Mouse (Mus musculus) embryo, embryonic 10.5 days (tissue): ENCODE measurements around the gene Ddb2.

Experiments used
- DNase-seq: peaks from one replicate; pipeline ENCODE4 v3.0.0-alpha.2; 2015; ENCODE audit warnings: low spot score

Ddb2 gene

DNA sequence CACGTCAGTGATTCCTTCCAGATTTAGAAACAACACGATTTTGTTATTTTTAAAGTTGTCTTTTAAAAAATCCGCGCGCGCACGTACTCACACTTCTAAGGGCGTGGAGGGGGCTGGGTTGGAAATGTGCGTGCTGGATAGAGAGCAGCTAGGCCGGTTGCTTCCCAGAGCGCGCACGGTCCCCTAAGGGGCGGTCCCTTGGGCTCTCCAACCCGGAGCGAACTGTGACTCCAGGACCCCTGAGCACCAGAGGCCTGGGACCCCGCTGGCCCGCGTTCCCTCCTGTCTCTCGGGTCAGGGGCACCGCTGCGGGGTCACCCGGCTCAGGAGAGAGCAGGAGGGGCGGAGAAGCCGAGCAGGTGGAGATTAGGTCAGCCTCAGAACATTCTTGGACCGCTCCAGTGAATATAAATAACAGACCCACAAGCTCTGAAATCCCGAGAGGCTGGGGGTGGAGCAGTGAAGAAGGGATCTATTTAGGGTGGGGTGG is 18.9 kb upstream of the Ddb2 start, which contains the start of gene Pacsin3:
TSS of gene Pacsin3 (plus strand) at position 294 of the 490 bp plus-strand sequence.
- peak; percentile 58 for DNase-seq

DNA sequence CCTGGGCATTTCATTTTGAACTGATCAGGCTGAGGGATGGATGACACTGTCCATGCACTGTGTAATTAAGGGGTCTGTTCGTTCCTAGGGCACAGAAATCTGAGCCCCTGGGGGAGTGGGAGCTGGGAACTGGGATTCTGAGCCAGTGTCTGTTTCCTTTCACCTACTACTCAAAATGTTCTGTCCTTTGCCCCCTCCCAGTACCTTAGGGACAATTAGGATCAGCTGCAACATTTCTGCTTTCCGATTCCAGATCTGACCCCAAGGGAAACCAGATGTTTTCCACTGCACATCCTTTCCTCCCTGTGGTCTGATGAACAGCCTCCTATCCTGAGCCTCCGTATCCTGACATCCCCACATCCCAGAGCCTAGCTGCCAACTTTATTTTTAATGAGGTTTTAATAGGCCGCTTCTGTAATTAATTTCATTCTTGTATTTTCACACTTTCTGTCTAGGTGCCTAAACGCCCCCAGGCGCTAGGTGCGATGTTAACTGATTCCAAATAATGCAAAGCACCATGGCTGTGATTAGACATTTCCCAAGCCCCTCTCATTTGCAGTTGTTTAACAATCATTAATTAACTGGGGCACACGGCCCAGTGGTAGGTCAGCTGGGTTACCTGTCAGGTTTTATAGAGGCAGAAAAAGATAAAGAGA is 18.1 kb upstream of the Ddb2 start:
- DNase-seq, result peak; percentile 29

DNA sequence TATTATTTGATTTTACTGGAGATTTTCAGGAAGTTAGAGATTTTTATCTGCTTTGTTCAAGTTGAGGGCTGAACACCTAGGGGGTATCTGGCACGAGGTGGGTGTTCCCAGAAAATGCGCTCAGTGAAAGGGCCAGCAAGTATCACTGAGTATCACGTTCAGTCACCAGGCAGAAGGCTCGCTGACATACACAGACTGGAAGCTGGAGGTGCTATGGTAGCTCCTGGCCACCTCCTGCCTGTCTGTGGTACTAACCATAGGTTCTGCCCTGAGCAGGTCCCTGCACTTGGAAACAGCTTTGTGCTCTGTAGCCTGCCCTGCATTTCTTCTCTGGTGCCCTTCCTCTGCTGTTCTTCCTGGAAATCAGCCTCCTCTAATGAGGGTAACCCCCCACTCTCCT is 15.7 kb upstream of the Ddb2 start:
- no peak for DNase-seq

DNA sequence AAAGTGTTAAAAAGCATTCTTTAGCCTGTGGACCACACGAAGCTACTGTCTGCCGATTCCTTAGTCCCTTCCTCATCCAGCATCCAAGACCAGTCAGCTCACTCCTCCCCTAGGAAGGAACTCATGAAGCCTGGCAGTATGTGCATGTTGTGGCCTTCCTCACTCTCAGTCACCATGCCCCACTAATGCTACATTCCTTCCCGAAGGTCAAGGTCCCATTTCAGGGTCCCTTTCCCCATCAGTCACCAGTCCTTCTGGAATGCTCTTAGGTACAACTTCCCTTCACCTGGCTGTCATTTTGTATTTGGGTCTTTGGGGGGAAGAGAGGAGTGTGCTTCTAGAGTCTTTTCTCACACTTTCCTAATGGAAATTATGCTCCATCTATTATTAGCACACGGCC is 15.2 kb upstream of the Ddb2 start:
- no peak for DNase-seq

DNA sequence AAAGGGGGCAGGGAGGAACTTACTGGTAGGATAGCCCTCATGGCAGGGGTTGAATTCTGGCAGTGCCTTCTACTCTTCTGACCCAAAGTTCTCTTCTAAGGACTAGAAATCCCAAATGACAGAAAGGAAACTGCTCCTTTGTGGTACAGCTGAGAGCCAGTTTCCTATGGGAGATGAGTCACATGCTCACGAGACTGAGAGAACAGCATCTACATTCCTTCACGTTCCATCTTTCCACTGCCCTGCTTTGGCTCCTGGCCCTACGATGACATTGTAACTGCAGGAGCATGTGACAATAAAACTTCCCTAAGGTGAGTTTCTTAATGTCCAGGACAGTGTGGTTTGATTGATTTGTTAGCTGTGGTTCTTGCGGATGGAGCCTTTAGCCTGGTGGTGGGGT is 11.6 kb upstream of the Ddb2 start:
- no peak for DNase-seq

DNA sequence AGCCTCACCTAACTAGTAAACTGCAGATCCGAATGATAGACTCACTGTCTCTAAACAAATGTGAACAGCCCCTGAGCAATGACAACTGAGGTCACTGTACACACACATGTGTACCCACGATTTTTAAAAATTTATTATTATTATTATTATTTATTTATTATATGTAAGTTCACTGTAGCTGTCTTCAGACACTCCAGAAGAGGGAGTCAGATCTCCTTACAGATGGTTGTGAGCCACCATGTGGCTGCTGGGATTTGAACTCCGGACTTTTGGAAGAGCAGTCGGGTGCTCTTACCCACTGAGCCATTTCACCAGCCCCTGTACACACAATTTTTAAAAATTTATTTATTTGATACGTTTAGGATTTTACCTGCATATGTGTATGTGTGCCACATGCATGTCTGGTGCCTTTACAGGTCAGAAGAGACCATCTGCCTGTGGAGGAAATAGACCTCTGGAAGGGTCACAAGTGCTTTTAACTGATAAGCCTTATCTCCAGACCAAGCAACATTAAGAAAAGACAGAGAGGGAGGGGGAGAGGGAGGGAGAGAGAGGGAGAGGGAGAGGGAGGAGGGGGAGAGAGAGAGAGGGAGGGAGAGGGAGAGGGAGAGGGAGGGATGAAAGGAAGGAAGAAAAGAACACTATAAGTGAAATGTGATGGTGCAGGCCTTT is 7.9 kb upstream of the Ddb2 start:
- no peak for DNase-seq

DNA sequence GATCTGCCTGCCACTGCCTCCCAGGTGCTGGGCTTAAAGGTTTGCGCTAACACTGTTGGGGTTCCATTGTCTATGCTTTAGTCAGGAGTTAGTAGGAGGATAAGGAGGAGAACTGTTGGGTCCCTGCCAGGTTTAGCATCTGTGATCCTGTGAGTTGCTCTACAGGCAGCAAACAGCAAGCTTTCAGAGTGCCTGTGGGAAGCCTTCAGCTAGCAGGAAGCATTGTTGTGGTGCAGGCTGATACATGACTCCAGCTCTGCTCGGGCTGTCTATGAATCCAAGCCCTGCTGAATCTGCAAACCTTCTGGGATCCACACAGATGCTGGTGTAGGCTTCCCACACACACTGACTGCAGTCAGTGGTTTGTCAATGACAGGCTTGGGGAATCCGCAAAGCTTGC is 6.6 kb upstream of the Ddb2 start:
- no peak for DNase-seq

DNA sequence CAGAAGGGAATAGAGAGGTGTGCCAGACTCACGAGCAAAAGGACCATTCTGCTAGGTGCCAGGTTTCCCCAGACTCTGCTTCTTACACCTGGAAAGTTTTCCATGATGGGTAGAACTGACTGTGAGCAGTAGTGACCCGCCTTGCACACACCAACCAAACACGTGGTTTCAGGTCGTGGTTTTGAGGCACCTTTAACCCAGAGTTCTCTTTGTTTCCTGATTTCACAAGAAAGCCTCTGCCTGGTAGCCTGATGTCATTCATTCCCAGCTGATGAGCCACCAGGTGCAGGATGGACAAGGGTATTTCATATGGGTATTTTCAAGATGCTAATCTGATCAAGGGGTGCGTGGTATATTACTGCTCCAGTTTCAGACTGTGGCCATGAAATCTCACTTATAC is 5.8 kb upstream of the Ddb2 start:
- DNase-seq, result no peak

DNA sequence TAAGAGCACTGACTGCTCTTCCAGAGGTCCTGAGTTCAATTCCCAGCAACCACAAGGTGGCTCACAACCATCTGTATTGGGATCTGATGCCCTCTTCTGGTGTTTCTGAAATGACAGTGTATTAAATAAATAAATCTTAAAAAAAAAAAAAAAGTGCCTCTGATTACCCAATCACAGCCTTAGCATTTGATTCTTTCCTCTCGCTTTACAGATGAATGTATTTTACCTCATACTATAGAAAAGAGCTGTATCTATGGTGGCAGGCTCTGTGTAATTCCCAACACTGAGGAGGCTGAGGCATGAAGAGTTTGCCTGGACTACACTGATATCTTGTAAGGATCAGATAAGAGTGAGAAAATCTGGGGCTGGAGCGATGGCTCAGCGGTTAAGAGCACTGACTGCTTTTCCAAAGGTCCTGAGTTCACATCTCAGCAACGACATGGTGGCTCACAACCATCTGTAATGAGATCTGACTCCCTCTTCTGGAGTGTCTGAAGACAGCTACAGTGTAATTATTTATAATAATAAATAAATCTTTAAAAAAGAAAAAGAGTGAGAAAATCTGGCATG is 814 bp upstream of the Ddb2 start:
- peak; percentile 42 for DNase-seq

DNA sequence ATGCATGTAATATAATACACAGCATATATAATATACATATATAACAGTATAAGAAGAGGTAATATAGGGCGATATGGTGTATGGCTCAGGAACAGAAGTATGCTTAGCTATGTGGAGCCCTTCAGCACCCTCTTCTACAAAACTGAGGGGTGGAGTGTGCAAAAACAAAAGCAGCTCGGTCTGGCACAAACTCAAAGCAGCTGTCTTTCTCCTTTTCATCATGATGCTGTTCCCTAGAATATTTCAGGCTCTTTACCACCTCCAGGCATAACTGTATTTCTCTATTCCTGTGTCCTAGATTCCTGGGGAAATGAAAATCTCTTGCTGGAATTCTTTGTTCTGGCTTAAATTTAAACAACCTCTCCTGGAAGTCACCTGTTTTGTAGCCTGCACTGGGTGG is 7.0 kb downstream of the Ddb2 start:
- DNase-seq, result no peak

DNA sequence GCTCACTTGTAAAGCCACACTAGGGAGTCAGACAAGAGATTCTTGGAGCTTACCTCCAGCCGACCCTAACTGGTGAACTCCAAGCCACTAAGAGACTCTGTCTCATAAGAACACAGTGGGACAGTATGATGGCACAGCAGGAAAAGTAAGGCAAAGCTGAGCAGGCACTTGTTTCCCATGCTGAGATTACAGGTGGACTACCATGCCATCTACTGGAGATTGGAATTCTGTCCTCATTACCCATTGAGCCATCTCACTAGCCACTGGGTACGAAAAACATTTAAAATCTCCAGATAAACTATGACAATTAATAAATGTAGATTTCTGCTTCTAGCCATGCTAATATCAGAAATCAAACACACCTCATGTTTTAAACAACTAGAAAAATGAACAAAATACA is 13.2 kb downstream of the Ddb2 start:
- DNase-seq, result no peak

DNA sequence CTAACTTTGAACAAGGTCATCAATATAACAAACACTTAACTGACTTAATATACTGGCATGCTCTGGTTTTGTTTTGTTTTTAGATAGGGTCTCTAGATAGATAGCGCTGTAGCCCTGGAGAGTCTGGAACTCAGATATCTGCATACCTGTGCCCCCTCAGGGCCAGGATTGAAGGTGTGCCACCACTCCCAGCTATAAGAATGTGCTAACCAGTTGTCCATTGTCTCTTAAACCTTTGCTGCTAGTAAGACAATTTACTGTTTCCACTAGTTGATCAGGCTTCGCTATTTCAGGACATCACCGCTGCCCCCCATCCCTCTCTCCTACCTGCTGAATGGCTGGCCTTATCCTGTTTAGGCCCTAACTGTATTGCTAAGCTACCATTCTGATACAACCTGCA is 16.3 kb downstream of the Ddb2 start:
- DNase-seq, result no peak

DNA sequence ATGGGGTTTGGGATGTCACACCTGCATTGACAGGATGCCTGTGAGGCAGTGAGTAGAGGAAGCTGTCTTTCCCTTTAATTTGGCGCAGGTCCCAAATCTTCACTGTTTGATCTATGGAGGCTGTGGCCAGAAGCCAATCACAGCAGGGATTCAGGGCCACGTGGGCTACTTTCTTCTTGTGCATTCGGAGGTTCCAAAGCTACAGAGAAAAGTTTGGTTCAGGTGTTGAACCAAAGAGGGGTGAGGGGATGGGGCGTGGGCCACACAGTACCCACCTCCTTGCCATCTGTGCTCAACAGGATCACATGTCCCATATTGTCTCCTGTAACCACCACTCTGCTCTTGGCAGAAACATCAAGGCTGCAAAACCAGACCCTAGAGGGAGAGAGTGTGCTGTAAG is 19.8 kb downstream of the Ddb2 start:
- no peak for DNase-seq

DNA sequence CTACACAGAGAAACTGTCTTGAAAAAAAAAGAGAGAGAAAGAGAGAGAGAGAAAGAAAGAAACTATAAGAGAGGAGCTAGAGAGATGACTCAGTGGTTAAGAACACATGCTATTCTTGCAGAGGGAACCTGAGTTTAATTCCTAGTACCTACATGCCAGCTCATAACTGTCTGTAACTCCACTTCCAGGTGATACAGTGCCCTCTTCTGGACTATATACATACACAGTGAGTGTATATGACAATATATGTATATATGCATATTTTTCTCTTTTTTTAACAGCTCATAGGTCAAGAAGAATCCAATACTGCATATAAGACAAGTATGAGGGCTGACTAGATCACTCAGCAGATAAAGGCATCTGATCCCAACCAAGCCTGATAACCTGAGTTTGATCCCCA is 23.5 kb downstream of the Ddb2 start:
- DNase-seq, result no peak

DNA sequence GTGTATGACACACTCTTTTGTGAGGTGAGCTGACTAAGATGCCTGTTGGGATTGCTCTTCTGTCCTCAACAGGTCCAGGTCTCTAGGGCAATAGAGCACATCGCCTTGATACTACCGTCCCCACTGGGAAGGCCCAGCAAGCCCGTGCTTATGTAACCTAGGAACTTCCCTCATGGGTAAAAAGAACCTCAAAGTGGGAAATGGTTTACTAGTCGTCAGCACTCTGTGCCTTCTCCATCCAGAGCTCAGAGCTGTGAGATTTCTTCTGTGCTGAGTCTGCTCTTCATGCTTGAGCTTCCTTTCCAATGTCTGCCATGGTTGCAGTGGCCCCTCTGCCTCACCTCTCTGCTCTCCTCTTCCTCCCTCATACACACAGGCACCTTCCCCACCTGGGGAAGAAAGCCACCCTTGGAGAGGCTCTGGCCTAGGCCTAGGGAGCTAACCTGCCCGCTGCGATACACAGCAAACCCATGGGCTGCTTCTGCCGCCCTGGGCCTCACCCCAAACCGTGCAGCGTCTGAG is 30.5 kb downstream of the Ddb2 start:
- DNase-seq, result no peak

DNA sequence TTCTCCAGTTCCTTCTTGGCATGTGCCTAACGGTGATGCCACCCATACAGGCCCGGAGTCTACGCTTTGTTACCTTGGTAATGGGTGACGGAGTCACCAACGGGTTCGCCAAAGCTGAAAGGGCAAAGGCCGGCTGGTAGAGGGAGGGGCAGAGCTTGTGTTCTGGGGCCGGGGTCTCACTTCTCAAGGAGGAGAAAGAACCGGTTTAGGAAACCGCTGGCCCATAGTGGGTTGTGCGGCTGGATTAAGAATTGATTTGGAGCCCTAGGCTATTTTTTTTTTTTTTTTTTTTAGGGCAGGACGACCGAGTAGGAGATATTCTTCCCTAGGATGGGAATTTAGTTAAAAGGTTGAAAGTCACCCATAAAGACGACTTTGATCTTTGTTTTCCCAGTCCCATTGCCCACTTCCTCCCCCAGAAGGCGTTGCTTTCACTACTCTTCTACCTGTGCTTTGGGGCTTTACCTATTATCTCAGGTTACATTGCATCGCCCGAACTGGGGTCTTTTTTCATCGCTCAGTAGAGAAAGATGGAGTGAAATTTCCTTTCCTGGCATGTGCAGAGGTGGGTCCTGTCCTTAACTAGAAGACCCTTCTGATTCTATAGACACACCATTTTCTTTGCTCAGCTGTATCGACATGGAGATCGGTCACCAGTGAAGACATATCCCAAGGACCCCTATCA is 33.7 kb downstream of the Ddb2 start:
- DNase-seq, result peak; percentile 28

DNA sequence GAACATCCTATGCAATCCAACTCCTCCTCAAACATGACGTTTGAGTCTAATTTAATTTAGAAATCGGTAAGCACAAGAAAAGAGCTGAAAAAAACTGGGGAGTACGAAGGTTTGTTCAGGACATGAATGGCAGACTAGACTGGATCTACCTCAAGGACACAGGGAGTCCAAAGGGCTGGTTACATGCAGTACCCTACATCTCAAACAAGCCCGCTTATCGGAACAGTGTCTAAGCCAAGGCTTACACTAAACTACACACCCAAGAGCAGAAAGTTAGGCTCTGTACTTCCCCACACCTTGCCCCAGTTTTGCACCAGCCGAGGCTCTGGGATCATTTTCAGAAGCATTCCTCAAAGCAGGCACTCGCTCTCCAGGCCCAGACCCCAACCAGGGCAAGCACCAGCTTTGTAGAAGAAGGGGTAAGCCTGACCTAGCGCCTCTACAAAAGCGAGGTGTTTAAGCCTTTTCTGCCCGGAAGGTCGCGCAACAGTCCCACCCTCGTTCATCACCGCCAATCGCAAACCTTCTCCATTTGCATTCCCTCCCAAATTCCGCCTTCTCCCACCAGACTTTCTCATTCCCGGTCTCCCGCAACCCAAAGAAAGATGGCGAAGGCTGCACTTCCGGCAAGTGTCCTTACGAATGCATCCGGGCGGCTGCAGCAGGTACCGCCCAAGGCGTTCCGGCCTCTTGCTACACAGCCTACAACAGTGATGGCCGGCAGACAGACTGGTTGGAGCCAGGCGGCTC is 34.4 kb downstream of the Ddb2 start, which contains the start of the genes Nr1h3 and Acp2:
TSS of gene Nr1h3 (minus strand) at position 613 of the 750 bp plus-strand sequence.
TSS of gene Acp2 (plus strand) at position 664 of the 750 bp plus-strand sequence.
- peak; percentile 96 for DNase-seq

DNA sequence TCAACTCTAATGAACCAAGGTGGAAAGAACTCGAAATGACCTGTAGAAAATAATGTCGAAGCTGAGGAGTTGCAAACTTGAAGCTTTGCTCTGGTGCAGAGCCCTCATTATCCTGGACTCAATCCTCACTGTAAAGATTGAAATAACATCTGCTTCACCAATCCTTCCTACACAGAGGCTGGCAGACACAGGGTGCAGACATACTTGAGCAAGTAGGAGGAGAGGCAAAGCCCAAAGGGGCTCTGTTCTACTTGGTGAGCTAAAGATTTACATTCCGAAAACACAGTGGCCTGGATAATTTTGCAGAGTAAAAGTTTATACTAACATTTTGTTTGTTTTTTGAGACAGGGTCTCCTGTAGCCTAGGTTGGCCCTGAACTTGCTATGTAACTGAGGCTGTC is 37.9 kb downstream of the Ddb2 start:
- DNase-seq, result no peak

DNA sequence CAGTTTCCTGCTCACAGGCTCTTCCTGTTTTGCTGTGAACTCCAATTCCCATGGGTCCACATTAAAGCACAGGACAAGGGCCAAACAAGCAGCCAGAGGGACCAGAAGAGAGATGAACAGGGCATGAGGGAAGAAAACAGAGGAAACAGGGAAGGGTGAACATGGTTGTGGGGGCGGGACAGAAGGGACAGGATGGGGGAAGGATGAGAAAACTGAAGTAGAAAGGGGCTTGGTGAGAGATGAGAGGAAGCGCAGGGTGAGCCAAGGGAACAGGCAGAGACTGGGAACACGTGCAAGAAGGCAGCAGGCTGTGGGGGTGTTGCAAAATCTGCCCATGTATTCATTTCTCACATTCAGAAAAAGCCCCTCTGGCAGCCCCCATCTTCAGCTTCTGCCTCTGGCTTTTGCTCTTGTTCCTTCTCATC is 40.2 kb downstream of the Ddb2 start:
- no peak for DNase-seq

DNA sequence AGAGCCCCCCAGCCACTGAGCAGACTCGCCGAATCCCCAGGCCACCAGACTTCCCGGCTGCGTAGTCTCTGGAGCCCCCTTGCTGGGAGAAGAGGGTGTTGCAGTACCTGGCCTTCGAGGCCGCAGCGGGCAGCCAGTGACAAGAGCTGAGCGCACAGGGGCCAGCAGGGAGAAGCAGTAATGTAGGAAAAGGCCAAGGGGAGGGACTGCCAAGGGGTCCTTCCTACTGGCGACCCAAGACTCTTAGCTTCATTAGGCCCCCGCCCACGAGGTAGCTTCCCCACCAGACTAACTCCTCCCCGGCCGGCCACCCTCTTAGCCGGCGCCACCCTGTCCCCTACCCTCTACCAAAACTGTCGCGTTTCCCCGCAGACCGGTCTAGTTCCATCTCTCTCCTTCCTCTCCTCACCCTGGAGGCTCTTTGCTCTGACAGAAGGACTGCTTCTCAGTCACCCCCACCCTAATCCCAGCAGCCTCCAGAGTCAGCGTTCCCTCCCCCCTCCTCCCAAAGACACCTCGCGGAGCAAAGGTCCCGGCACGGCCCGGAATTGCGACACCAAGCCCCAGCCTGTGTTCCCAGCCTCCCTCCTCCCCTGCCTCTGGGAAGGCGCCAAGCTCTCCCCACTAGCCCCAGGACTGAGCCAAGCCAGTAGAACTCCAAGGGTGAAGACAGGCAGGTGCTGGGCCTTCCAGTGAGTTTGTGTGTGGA is 42.0 kb downstream of the Ddb2 start:
- peak; percentile 84 for DNase-seq

DNA sequence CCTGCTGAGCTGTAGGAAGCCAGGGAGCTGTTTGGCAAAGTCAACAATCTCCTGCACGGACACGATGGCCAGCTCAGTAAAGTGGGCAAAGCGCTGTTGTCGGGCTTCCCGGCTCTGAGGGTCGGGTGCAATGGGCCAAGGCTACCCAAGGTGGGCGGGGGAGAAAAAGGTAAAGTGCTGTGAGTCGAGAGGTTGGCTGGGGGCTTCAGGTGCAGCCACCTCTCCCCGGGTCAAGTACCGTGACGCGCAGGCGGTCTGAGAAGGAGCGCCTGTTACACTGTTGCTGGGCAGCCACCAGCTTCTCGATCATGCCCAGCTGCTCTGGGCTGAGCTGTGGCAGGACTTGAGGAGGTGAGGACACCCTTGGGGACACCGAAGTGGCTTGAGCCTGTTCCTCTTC is 46.3 kb downstream of the Ddb2 start:
- no peak for DNase-seq
